Mouse (Mus musculus): ENCODE data around the gene Slc46a3. TPM values are rescaled to one million over a fixed set of nuclear protein-coding genes. Genes with fewer than 3 reads are reported as not detected.

The Slc46a3 gene
- polyA plus RNA-seq, 1 experiment: 19.0 TPM

DNA sequence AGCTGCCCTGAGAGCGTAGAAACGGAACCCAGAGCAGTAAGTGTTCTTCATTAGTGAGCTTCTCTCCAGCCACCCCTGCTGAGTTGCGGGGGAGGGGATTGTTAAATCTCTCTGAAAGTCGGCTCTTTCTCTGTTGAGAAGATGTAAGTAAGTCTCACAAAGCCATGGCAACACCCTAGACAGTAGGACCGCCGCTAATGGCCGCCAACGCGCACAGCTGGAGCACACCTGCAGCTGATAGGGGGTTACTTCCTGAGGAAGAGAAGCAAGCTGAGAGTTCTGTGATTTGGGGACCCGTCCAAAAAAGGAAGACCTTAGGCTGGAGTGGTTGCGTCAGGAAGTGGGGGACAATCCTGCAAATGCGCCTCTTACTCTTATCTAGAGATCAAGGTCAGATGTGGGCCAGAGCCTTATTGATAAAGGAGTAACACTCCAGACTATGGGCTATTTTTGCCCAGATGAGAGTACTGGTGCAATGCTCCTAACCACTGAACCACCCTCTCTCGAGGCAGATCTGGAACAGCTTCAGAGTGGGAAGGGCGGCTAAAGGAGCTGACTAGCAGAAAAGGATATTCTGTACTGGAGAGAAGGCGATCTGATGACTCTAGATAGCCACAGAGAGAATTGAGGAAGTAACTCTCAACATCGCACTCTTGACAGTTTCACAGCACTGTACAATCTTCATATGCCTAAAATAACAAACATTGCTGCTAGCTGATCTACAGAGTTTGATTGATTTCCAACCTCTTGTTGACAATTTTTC lies 1.0 kb upstream of the Slc46a3 start:
- no peak for DNase-seq (ENCODE audit: extremely low spot score in 1 of 2, low spot score in 1 of 2)

GRCm38 (mm10) chr5:147893766-147894454 lies 705 bp downstream of the Slc46a3 start:
- no peak for DNase-seq (ENCODE audit: extremely low spot score in 1 of 2, low spot score in 1 of 2)

DNA sequence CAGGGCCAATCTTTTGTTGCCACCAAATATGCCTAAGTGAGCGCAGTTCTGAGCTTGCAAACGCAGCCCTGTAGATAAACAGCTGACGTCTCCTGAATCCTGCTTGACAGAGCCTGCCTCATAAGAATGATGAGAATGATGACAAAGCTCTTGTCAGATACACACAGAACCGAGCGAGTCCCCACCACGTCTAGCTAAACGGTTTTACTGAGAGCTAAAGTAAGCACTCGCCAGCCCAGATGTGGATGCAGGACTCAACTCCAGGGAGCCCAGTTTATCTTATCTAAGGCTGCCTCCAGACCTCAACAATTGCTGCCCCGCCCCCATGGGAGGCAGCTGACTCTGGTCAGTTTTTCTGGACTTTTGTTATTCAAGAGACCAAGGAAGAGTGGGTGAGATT lies 1.5 kb downstream of the Slc46a3 start:
- no peak for DNase-seq (ENCODE audit: extremely low spot score in 1 of 2, low spot score in 1 of 2)

DNA sequence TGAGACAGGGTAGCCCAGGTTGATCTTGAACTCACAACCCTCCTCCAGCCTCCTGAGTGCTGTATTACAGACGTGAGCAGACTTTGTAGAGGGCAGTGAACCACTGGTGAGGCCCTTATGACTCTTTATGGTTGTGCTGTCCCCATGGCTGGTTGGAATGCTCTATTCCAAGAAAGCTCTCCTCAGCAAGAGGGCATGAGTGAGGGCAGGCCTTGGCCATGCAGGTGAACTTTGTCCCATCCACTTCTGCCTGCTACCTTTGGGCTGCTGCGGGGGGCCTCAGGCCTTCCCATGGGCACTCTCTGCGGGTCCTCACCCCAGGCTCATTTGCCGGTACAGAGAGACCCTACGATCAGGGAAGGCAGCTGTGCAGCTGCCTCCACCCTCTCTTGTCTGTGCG lies 1.9 kb downstream of the Slc46a3 start:
- DNase-seq (ENCODE audit: extremely low spot score in 1 of 2, low spot score in 1 of 2): no peak

GRCm38 (mm10) chr5:147888313-147889297 lies 6.0 kb downstream of the Slc46a3 start:
- DNase-seq (ENCODE audit: extremely low spot score in 1 of 2, low spot score in 1 of 2): no peak

GRCm38 (mm10) chr5:147883581-147883980 lies 11.0 kb downstream of the Slc46a3 start:
- no peak for DNase-seq (ENCODE audit: extremely low spot score in 1 of 2, low spot score in 1 of 2)

GRCm38 (mm10) chr5:147879971-147880682 lies 14.5 kb downstream of the Slc46a3 start:
- no peak for DNase-seq (ENCODE audit: extremely low spot score in 1 of 2, low spot score in 1 of 2)

DNA sequence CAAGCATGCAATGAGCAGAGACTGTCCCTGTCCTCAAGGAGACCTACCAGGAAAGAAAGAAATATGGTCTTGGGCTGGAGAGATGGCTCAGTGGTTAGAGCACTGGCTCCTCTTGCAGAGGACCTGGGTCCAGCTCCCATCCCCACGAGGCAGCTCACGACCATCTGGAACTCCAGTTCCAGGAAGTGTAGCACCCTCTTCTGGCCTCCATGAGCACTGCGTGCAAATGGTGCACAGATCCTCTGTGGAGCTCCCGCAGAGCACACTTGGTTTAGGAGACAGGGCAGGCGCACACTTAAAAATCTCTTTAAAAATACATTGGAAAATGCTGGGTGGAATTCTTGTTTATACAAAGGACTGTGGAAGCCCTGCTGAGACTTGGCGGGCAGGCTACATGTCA lies 17.1 kb downstream of the Slc46a3 start:
- DNase-seq (ENCODE audit: extremely low spot score in 1 of 2, low spot score in 1 of 2): peak in 1 of 2 experiments; percentile 13

- no peak for DNase-seq (ENCODE audit: extremely low spot score in 1 of 2, low spot score in 1 of 2)
Observed at GRCm38 (mm10) chr5:147875210-147875609, 19.4 kb downstream of the Slc46a3 start.

DNA sequence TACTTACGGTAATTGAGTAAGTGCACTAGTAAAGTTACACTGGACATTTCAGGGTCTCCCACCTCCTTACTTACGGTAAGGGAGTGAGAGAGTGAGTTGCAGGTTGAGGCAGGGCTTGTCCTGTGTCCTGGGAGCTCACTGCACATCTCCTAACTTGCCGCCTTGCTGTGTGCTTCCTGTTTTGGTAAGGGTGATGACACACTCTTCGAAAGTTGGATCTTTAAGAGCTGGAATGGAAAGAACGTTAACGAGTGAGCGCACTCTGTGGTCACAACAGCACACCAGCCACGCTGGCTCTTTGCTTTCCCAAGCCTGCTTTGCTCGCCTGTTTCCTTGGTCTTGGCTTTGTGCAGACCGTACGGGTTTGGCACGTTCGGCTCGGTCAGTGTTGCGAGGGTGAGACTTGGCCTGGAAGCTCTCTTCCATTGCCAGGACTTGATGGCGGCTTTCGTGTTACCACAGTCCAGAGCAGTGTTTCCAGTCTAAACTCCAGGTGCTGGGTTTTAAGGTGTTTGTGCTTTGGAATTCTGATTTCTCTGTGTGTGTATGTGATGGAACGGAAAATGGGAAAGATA lies 20.0 kb downstream of the Slc46a3 start:
- no peak for DNase-seq (ENCODE audit: extremely low spot score in 1 of 2, low spot score in 1 of 2)

DNA sequence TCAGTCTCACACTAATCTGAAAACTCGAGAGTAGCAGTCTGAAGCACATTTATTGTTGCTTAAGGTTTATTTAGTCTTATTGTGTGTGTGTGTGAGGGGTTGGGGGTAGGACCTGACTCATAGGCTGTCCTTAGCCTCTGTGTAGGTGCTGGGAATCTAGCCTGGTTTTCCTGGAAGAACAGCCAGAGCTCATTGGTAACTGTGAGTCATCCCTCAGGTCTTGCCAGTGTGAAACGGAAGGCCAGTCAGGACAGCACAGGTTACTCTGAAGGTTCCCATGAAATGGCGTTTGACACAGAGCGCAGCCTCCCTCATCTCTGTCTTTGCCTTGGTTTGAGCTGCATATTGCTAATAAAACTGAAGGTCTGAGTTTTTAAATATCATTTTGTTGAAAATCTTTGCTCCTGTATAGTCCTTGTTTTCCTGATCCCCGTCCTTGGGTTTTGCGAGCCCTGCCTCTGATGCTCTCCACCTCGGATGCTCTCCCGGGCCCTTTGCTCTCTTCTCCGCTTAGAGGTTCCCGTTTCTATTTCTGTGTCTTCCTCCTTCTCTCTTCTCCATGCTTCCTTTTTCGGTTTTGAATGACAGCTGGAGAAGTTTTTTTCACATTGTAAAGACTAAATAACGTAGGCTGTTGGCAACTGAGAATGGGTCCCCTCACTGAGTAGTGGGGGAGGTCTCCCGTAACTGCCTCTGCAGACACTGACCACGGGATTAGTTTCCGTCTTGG lies 23.4 kb downstream of the Slc46a3 start:
- peak in 1 of 2 experiments; percentile 33 for DNase-seq (ENCODE audit: extremely low spot score in 1 of 2, low spot score in 1 of 2)

GRCm38 (mm10) chr5:147870296-147870695 lies 24.3 kb downstream of the Slc46a3 start:
- DNase-seq (ENCODE audit: extremely low spot score in 1 of 2, low spot score in 1 of 2): no peak

DNA sequence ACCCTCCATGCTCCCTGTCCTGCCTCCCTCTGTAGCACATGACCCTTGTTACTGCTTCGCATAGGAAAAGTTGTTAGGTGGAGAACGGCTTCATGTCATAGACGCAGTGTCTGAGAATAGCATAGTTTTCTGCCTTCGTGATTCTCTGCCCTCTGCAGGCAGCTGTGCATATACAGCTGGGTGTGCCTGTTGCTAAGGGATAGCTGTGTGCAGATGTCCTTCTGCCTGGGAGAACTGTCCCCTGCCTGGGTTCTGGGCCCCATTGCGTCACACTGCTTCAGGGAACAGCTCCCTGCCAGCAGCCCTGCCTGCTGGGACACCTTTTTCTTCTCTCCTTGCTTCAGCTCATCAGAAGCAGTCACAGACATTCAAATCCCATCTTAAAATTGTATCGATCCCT lies 25.0 kb downstream of the Slc46a3 start:
- no peak for DNase-seq (ENCODE audit: extremely low spot score in 1 of 2, low spot score in 1 of 2)

- no peak for DNase-seq (ENCODE audit: extremely low spot score in 1 of 2, low spot score in 1 of 2)
Observed at GRCm38 (mm10) chr5:147868674-147869073, 25.9 kb downstream of the Slc46a3 start.

DNA sequence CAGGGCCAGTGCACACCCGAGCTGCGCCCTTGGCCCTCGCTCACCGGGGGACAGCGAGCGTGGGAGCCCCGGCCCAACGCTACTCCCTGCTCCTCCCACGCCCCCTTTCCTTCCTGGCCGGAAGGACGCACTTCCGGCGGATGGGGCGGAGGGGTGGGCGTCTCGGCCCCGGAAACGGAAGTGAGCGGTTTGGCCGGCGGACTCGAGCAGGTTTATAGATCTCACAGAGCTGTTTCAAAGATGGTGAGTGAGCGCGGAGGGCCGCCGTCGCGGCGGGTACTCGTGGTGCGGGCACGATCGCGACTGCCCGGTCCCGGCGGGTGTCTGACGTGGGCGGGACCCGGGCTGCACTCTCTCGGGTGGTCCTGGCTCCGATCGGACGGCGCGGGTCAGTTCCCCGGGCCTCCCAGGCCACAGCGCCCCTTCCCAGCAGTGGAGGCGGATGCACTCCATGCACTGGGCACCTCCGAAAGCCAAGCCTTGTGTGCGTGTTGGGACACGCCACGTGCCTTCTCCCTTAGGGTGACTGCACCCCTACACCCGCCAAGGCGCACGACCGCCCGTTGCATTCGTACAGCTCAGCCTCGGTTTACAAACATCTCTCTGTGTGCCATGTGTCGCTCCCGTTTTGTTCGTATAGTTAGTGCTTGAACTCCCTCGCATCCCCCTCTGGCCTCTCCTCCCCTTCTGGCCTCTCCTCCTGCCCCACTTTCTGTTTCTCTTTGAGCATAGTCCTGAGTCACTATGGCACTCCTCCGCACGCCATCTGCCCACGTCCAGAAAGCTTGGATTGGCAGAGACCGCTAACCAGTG lies 34.0 kb downstream of the Slc46a3 start, which contains the start of gene Pomp:
Gene Pomp, plus strand, starts transcription at position 13 of the 813 bp plus-strand sequence.
- DNase-seq (ENCODE audit: extremely low spot score in 1 of 2, low spot score in 1 of 2): peak; percentile 78 to 93

- no peak for DNase-seq (ENCODE audit: extremely low spot score in 1 of 2, low spot score in 1 of 2)
Observed at GRCm38 (mm10) chr5:147860076-147860448, 34.6 kb downstream of the Slc46a3 start.

- no peak for DNase-seq (ENCODE audit: extremely low spot score in 1 of 2, low spot score in 1 of 2)
Observed at GRCm38 (mm10) chr5:147850194-147850593, 44.4 kb downstream of the Slc46a3 start.

DNA sequence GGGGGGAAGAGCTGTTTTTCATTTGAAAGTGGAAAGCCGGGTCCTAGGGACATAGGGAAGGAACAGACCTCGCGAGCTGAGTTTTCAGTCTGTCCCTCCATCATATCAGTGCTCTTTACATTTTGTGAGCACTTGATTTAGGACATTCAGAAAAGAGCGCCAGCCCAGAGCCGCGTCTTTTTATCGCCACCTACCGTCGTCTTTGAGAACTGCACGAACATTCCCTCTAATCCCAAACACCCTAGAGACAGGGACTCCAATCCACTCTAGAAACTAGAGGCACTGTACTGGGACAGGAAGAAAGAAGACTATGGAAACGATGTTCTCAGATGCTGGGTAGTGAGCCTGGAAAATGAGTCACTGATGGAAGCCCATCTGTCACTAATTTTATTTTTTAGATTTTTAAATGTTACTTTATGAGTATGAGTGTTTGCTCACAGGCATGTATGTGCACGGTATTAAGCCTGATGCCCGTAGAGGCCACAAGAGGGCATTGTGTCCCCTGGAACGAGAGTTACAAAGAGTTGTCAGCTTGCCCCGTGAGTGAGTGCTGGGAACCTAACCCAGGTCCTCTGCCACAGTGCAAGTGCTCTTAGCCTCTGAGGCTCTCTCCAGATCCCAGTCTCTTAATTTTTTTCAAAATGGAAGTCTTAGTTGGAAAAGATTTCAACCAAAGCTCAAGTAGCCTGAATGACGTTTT lies 46.3 kb downstream of the Slc46a3 start:
- peak; percentile 34 to 82 for DNase-seq (ENCODE audit: extremely low spot score in 1 of 2, low spot score in 1 of 2)

Data from frontal cortex, adult 2 months (tissue).